Mouse (Mus musculus): ENCODE measurements around the gene Setdb2.

DNA sequence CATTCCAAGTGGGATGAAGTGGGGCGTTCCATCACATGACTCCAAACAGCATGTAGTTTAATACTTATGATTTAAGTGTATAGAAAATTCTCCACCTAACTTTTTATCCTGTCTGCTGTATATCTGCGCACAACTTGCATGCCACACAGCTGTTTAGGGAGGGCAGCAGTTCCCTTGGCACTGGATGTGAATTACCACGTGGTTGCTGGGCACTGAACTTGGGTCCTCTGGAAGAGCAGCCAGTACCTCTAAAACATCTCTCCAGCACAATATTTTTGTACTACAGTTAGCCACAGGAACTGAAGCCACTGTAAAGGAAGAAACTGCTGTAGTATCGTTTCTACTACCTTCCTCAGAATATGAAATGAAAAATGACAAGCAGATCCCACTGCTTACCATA lies 22.5 kb downstream of the Setdb2 start:
- TF ChIP-seq CTCF (IDR thresholded peaks at IDR 0.05; ENCODE audit: low read depth, low read length) (no peak), POLR2A (IDR thresholded peaks at IDR 0.05; ENCODE audit: borderline replicate concordance, low read depth, low read length) (no peak)
